Mouse (Mus musculus) forebrain, postnatal 0 days (tissue): Measurements from ENCODE around the gene Olfr402. TPM values are rescaled to one million over a fixed set of nuclear protein-coding genes. Genes with fewer than 3 reads are reported as not detected.

ENCODE experiments used
- ATAC-seq: fragments of 200-750 bp; cut with Nextera tagmentation; 2 replicates; pipeline ENCODE4 v1.8.0; 2017; ENCODE audit warnings: mild to moderate bottlenecking, moderate library complexity
- DNase-seq: peaks from one replicate; pipeline ENCODE4 v3.0.0-alpha.2; 2015
- H3K27ac ChIP-seq: fragments of 300-500 bp; sonication (generic); 2 replicates; pipeline ENCODE4 v1.5.1; 2014; ENCODE audit warnings: low read depth, mild to moderate bottlenecking, antibody characterized with exemption, low read length, moderate library complexity, mixed read lengths
- H3K27me3 ChIP-seq: fragments of 300-500 bp; sonication (generic); 2 replicates; pipeline ENCODE4 v1.6.1; 2014; ENCODE audit warnings: mild to moderate bottlenecking, low read length, mixed read lengths; ENCODE audit not compliant: insufficient read depth
- H3K36me3 ChIP-seq: fragments of 300-500 bp; sonication (generic); 2 replicates; pipeline ENCODE4 v1.6.1; 2014; ENCODE audit warnings: mild to moderate bottlenecking, moderate library complexity; ENCODE audit not compliant: insufficient read depth
- H3K4me1 ChIP-seq: fragments of 300-500 bp; sonication (generic); 2 replicates; pipeline ENCODE4 v1.6.1; 2014; ENCODE audit warnings: antibody characterized with exemption; ENCODE audit not compliant: insufficient read depth
- H3K4me2 ChIP-seq: fragments of 300-500 bp; sonication (generic); 2 replicates; pipeline ENCODE4 v1.6.1; 2014; ENCODE audit warnings: low read depth, mild to moderate bottlenecking, moderate library complexity
- H3K4me3 ChIP-seq: fragments of 300-500 bp; sonication (generic); 2 replicates; pipeline ENCODE4 v1.5.1; 2014; ENCODE audit warnings: low read depth, low read length, mixed read lengths
- H3K9ac ChIP-seq: fragments of 300-500 bp; sonication (generic); 2 replicates; pipeline ENCODE4 v1.6.1; 2014; ENCODE audit warnings: mild to moderate bottlenecking
- H3K9me3 ChIP-seq: fragments of 300-500 bp; sonication (generic); 2 replicates; pipeline ENCODE4 v1.6.1; 2016; ENCODE audit warnings: low read length
- CTCF ChIP-seq: sonication (generic); IDR thresholded peaks from 2 replicates; pipeline ENCODE4 v1.5.1; 2016; ENCODE audit warnings: antibody characterized with exemption, control low read depth, low read depth
- WGBS: fragments of 180-500 bp; shearing (Covaris S2); extraction: QIAGEN DNeasy Blood & Tissue Kit; methylation state at CpG from one replicate; pipeline ENCODE4 v1.1.7; 2014; 5-methylcytosine and 5-hydroxymethylcytosine counted together
- polyA plus RNA-seq: library from polyadenylated mRNA; unstranded; fragments of >200 nt; fragmentation: Nextera tagmentation; extraction: Ambion mirVana; gene quantifications from 2 replicates; pipeline ENCODE4 v1.2.1, GENCODE M21; 2015
- total RNA-seq: library from RNA; depleted of rRNA; stranded (reverse); fragments of >200 nt; gene quantifications from 2 replicates; pipeline ENCODE4 v1.2.3, GENCODE M21; 2014; rRNA removed

The Olfr402 gene
- total and polyA plus RNA-seq, 2 experiments from 2014 or later, result not detected

- no peaks in the 10 kb centered on the region for H3K4me1 ChIP-seq
- no peak overlapping the region for H3K9ac ChIP-seq
- TF ChIP-seq CTCF, result no peak
- no peak for DNase-seq
- H3K27ac ChIP-seq, result no peak overlapping the region
- no peaks in the 10 kb centered on the region for H3K27me3 ChIP-seq
- peaks cover 6% of the 10 kb centered on the region; the same call in 1 of the 2 replicates for H3K9me3 ChIP-seq
- no peak for ATAC-seq
- WGBS, result 80% methylated on average over 4 of the region's 4 CpGs
- H3K4me2 ChIP-seq, result no peak overlapping the region
- no peak overlapping the region for H3K4me3 ChIP-seq
- H3K36me3 ChIP-seq, result no peaks in the 10 kb centered on the region
These were observed 30.4 kb downstream of the Olfr402 start for GRCm38 (mm10) chr11:74183745-74184144.

GRCm38 (mm10) chr11:74185949-74186348 lies 32.6 kb downstream of the Olfr402 start, which contains the start of gene Olfr403:
Gene Olfr403, plus strand, starts transcription at chr11:74186249.
- Histone ChIP-seq H3K4me3 (no peak within 1 kb of the TSS), H3K36me3 (no peaks in the 10 kb centered on the region), H3K27ac (no peak within 1 kb of the TSS), H3K27me3 (no peaks in the 10 kb centered on the region), H3K9me3 (peaks cover 2% of the 10 kb centered on the region; the same call in 1 of the 2 replicates), H3K4me1 (no peaks in the 10 kb centered on the region), H3K9ac (no peak within 1 kb of the TSS), H3K4me2 (no peak within 1 kb of the TSS)
- no peak for ATAC-seq
- no peak for DNase-seq
- no peak for TF ChIP-seq CTCF

Other genes with a start within 250 kb of the Olfr402 start
- gene Olfr395, start 244.2 kb upstream of the Olfr402 start, total RNA-seq, result not detected in 2 replicates
- gene Olfr395, start 244.2 kb upstream of the Olfr402 start, polyA plus RNA-seq, result not detected in 2 replicates
- gene Olfr23, start 216.9 kb upstream of the Olfr402 start, total RNA-seq, result not detected in 2 replicates
- not detected in 2 replicates for gene Olfr23, start 216.9 kb upstream of the Olfr402 start, polyA plus RNA-seq
- gene Olfr397, start 192.7 kb upstream of the Olfr402 start, total RNA-seq, result not detected in 2 replicates
- gene Olfr397, start 192.7 kb upstream of the Olfr402 start, polyA plus RNA-seq, result not detected in 2 replicates
- gene Olfr398, start 163.1 kb upstream of the Olfr402 start, total RNA-seq, result not detected in 2 replicates
- not detected in 2 replicates for gene Olfr398, start 163.1 kb upstream of the Olfr402 start, polyA plus RNA-seq
- gene Olfr139, start 97.0 kb upstream of the Olfr402 start, total RNA-seq, result not detected in 2 replicates
- not detected in 2 replicates for gene Olfr139, start 97.0 kb upstream of the Olfr402 start, polyA plus RNA-seq
- gene Olfr399, start 96.9 kb upstream of the Olfr402 start, total RNA-seq, result not detected in 2 replicates
- not detected in 2 replicates for gene Olfr399, start 96.9 kb upstream of the Olfr402 start, polyA plus RNA-seq
- gene Zfp616, start 83.6 kb upstream of the Olfr402 start, total RNA-seq, result not detected in 2 replicates
- not detected in 2 replicates for gene Zfp616, start 83.6 kb upstream of the Olfr402 start, polyA plus RNA-seq
- gene Olfr401, start 39.8 kb upstream of the Olfr402 start, total RNA-seq, result not detected in 2 replicates
- gene Olfr401, start 39.8 kb upstream of the Olfr402 start, polyA plus RNA-seq, result not detected in 2 replicates
- not detected in 2 replicates for gene Olfr403, start 32.7 kb downstream of the Olfr402 start, total RNA-seq
- not detected in 2 replicates for gene Olfr403, start 32.7 kb downstream of the Olfr402 start, polyA plus RNA-seq
- gene Olfr43, start 57.9 kb downstream of the Olfr402 start, total RNA-seq, result not detected in 2 replicates
- not detected in 2 replicates for gene Olfr43, start 57.9 kb downstream of the Olfr402 start, polyA plus RNA-seq
- not detected in 2 replicates for gene Olfr406, start 106.3 kb downstream of the Olfr402 start, total RNA-seq
- not detected in 2 replicates for gene Olfr406, start 106.3 kb downstream of the Olfr402 start, polyA plus RNA-seq
- not detected in 2 replicates for gene Olfr59, start 130.2 kb downstream of the Olfr402 start, total RNA-seq
- gene Olfr59, start 130.2 kb downstream of the Olfr402 start, polyA plus RNA-seq, result not detected in 2 replicates
- not detected in 2 replicates for gene Olfr410, start 184.5 kb downstream of the Olfr402 start, total RNA-seq
- not detected in 2 replicates for gene Olfr410, start 184.5 kb downstream of the Olfr402 start, polyA plus RNA-seq
- not detected in 2 replicates for gene Olfr411, start 199.1 kb downstream of the Olfr402 start, total RNA-seq
- gene Olfr411, start 199.1 kb downstream of the Olfr402 start, polyA plus RNA-seq, result not detected in 2 replicates
- gene Olfr412, start 208.5 kb downstream of the Olfr402 start, total RNA-seq, result not detected in 2 replicates
- gene Olfr412, start 208.5 kb downstream of the Olfr402 start, polyA plus RNA-seq, result not detected in 2 replicates